Mouse (Mus musculus) liver, embryonic 13.5 days (tissue): ENCODE measurements around the gene Stat5b. TPM values are rescaled to one million over a fixed set of nuclear protein-coding genes. Genes with fewer than 3 reads are reported as not detected.
A peak's percentile ranks its signal among the peaks of the same experiment; 100 is the strongest.

Experiments
- ATAC-seq: fragments of 200-750 bp; cut with Nextera tagmentation; 2 replicates; pipeline ENCODE4 v1.8.0; 2017; ENCODE audit warnings: low read depth, mild to moderate bottlenecking, moderate number of reproducible peaks, moderate library complexity
- DNase-seq: peaks from one replicate; pipeline ENCODE4 v3.0.0; 2022
- H3K27ac ChIP-seq: fragments of 300-500 bp; sonication (generic); 2 replicates; pipeline ENCODE4 v1.5.1; 2015; ENCODE audit warnings: moderate library complexity, mild to moderate bottlenecking, inconsistent platforms
- H3K27me3 ChIP-seq: fragments of 300-500 bp; sonication (generic); 2 replicates; pipeline ENCODE4 v1.6.1; 2015; ENCODE audit warnings: mild to moderate bottlenecking, inconsistent platforms
- H3K36me3 ChIP-seq: fragments of 300-500 bp; sonication (generic); 2 replicates; pipeline ENCODE4 v1.6.1; 2015; ENCODE audit warnings: mild to moderate bottlenecking, inconsistent platforms
- H3K4me1 ChIP-seq: fragments of 300-500 bp; sonication (generic); replicated peaks from 2 replicates; pipeline ENCODE4 v1.6.1; 2015; ENCODE audit warnings: inconsistent platforms
- H3K4me2 ChIP-seq: fragments of 300-500 bp; sonication (generic); 2 replicates; pipeline ENCODE4 v1.6.1; 2015; ENCODE audit warnings: inconsistent platforms, mild to moderate bottlenecking, moderate library complexity
- H3K4me3 ChIP-seq: fragments of 300-500 bp; sonication (generic); replicated peaks from 2 replicates; pipeline ENCODE4 v1.5.1; 2015; ENCODE audit warnings: mild to moderate bottlenecking, inconsistent platforms
- H3K9ac ChIP-seq: fragments of 300-500 bp; sonication (generic); 2 replicates; pipeline ENCODE4 v1.6.1; 2015; ENCODE audit warnings: mild to moderate bottlenecking, inconsistent platforms
- H3K9me3 ChIP-seq: fragments of 300-500 bp; sonication (generic); replicated peaks from 2 replicates; pipeline ENCODE4 v1.6.1; 2016; ENCODE audit warnings: inconsistent platforms
- WGBS: fragments of 180-500 bp; shearing (Covaris S2); methylation state at CpG from one replicate; pipeline ENCODE4 v1.1.7; 2015; ENCODE audit not compliant: insufficient replicate concordance; 5-methylcytosine and 5-hydroxymethylcytosine counted together
- polyA plus RNA-seq: library from polyadenylated mRNA; unstranded; fragments of >200 nt; fragmentation: Nextera tagmentation; extraction: Ambion mirVana; gene quantifications from 2 replicates; pipeline ENCODE4 v1.2.1, GENCODE M21; 2015

Stat5b gene
- polyA plus RNA-seq, 1 experiment from 2014 or later = 21.1 TPM

DNA sequence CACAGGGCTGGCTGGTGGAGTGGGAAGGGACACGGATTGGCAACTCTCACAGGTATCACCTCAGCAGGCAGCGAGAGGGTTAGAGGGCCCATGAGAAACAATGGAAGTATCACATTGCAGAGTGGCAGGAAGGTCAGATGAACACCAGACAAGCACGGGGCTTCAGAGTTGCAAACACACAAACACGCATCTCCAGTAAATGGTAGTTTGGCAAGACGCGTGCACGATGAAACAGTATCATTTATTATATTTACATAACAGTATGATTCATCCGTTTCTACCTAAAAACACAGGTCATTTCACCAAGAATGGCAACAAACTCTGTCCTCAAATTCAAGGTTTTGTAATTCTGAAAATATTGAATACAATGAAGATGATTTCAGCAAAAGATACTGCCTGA, 11.0 kb downstream of the Stat5b start:
- Histone ChIP-seq H3K4me2 (no peak overlapping the region), H3K36me3 (peaks cover 9% of the 10 kb centered on the region; the same call in 1 of the 2 replicates), H3K9me3 (peaks cover 4% of the 10 kb centered on the region; the same call in 1 of the 2 replicates), H3K27ac (no peak overlapping the region), H3K9ac (no peak overlapping the region), H3K4me1 (peaks cover 36% of the 10 kb centered on the region), H3K4me3 (no peak overlapping the region), H3K27me3 (no peaks in the 10 kb centered on the region)
- WGBS = 77% methylated on average over 8 of the region's 8 CpGs
- DNase-seq (no peak), ATAC-seq (no peak)

DNA sequence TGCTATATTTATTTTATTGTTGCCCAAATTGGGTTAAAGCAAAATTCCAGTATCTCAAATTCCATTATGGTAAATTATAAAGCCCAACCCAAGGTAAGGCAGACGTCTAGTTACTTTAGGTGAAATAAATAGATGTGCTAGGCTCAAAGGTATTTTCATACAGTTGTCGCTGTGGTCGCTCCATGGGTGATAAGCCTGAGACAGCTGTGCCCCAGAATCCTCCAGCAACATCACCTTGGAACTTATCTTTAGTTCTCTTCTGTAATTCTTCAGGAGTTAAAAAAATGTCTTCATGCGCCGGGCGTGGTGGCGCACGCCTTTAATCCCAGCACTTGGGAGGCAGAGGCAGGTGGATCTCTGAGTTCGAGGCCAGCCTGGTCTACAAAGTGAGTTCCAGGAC, 11.6 kb downstream of the Stat5b start:
- H3K9ac ChIP-seq = no peak overlapping the region
- peaks cover 9% of the 10 kb centered on the region; the same call in 1 of the 2 replicates for H3K36me3 ChIP-seq
- no peak for DNase-seq
- ATAC-seq = no peak
- no peak overlapping the region for H3K4me3 ChIP-seq
- no peak overlapping the region for H3K27ac ChIP-seq
- peaks cover 36% of the 10 kb centered on the region for H3K4me1 ChIP-seq
- no peak overlapping the region for H3K4me2 ChIP-seq
- 60% methylated on average over 9 of the region's 9 CpGs for WGBS
- peaks cover 4% of the 10 kb centered on the region; the same call in 1 of the 2 replicates for H3K9me3 ChIP-seq
- H3K27me3 ChIP-seq = no peaks in the 10 kb centered on the region

DNA sequence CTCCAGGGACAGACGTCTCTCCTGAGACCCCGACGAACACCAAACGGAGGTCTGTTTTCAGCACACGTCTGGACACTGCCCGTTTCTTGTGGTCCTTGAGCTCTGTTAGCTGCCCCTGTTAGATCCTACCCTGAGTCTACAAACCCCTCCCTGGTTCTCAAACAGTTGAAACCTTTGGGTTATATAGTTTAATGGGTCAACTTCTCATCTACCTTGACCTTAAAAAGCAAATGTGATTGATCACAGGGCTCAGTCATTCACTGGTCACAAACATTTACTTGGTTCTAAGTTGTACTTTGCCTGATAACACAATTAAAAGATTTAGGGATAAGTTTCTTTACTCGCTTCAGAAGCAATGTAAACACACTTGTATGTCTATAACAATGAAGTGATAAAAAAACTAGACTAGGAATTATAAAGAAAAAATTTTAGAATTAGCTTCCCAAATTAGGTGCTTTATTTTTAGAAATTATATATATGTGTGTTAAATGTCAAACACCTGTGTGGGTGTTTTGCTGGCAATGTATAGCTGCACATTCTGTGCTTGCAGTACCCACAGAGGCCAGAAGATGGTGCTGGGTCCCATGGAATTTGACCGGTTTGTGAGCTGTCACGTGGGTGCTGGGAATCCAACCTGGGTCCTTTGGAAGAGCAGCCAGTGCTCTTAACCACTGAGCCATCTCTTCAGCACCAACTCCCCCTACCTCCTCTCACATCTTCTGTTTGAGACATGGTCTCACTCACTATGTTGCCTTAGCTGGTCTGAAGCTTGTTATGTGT, 13.4 kb downstream of the Stat5b start:
- ATAC-seq (peak; percentile 49), DNase-seq (no peak)
- peaks cover 46% of the 10 kb centered on the region for H3K4me1 ChIP-seq
- WGBS = 79% methylated on average over 9 of the region's 9 CpGs
- H3K36me3 ChIP-seq = peaks cover 5% of the 10 kb centered on the region; the same call in 1 of the 2 replicates
- H3K4me2 ChIP-seq = no peak overlapping the region
- peak overlapping the region; percentile 55 for H3K27ac ChIP-seq
- H3K9me3 ChIP-seq = peaks cover 4% of the 10 kb centered on the region; the same call in 1 of the 2 replicates
- no peak overlapping the region for H3K9ac ChIP-seq
- H3K27me3 ChIP-seq = no peaks in the 10 kb centered on the region
- H3K4me3 ChIP-seq = no peak overlapping the region

DNA sequence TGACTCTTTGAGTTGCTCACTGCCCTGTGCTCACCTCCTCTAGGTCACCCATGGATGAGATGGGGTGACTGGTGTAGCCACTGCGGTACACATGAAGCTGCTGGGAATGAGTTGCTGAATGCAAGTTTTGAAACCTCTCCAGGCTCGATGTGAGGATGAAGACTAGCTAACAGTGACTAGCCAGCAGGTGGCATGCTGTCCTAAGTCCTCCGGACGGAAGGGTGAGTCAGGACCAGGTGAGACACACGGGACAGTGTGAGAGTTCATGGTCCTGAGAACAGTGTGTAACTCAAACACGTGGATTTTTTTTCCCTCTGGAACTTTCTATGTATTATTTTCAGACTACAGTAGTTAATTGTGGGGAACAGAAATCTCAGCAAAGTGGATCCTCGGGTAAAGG, 17.1 kb downstream of the Stat5b start:
- WGBS = 66% methylated on average over 7 of the region's 7 CpGs
- ATAC-seq = no peak; the same call in 1 of the 2 replicates
- no peak overlapping the region for H3K27ac ChIP-seq

DNA sequence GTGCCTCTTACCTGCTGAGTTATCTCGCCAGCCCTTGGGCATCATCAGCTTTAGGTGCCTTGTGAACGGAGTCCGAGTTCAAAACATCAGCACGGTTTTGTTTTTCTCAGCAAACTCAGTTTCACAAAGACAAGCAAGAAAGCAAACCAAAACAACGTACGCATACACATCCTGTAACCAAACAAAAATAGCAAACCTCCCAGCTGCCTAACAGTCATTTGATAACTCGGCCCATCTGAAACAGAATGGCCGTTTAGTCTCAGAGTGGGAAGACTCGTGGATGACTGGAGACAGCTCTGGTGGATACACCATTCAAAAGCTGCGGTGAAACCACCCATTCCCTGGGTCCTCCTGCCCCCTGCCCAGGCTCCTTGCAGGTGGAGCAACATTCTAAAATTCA, 19.1 kb downstream of the Stat5b start:
- WGBS = 71% methylated on average over 10 of the region's 10 CpGs
- DNase-seq (no peak), ATAC-seq (no peak)
- peaks cover 71% of the 10 kb centered on the region for H3K4me1 ChIP-seq
- H3K4me3 ChIP-seq = no peak overlapping the region
- H3K27ac ChIP-seq = no peak overlapping the region
- no peak overlapping the region for H3K9ac ChIP-seq
- peaks cover 6% of the 10 kb centered on the region; the same call in 1 of the 2 replicates for H3K36me3 ChIP-seq
- no peaks in the 10 kb centered on the region for H3K9me3 ChIP-seq
- H3K4me2 ChIP-seq = no peak overlapping the region
- no peaks in the 10 kb centered on the region for H3K27me3 ChIP-seq

More for the DNA sequence above, 17.1 kb downstream of the Stat5b start:
- no peak overlapping the region for H3K4me2 ChIP-seq
- H3K9ac ChIP-seq = no peak overlapping the region
- DNase-seq = no peak
- peaks cover 4% of the 10 kb centered on the region; the same call in 1 of the 2 replicates for H3K9me3 ChIP-seq
- peaks cover 52% of the 10 kb centered on the region for H3K4me1 ChIP-seq
- no peak overlapping the region for H3K4me3 ChIP-seq
- H3K36me3 ChIP-seq = peaks cover 4% of the 10 kb centered on the region; the same call in 1 of the 2 replicates
- H3K27me3 ChIP-seq = no peaks in the 10 kb centered on the region

DNA sequence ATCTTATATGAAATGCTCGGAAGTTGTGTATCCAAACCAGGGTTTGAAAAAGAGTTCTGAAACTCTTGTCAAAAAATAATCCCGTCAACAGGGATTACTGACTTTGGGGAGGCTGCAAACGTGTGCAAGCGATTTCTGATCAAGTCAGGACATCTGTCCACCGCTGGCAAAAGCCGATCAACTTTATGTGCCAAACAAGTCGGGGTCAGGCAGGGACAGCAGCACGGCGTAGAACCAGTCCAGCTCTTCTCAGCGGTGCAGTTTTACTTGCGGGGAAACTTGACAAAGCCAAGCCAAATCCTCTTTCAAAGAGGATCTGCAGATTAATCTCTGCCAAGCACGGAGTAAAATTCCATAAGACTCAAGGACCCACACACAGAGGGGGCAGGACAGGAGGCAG, 20.8 kb downstream of the Stat5b start:
- no peak overlapping the region for H3K27ac ChIP-seq
- peaks cover 6% of the 10 kb centered on the region; the same call in 1 of the 2 replicates for H3K36me3 ChIP-seq
- ATAC-seq = no peak
- H3K9ac ChIP-seq = no peak overlapping the region
- H3K4me3 ChIP-seq = no peak overlapping the region
- H3K9me3 ChIP-seq = no peaks in the 10 kb centered on the region
- WGBS = 80% methylated on average over 12 of the region's 12 CpGs
- no peak for DNase-seq
- H3K4me1 ChIP-seq = peaks cover 82% of the 10 kb centered on the region
- no peak overlapping the region for H3K4me2 ChIP-seq
- H3K27me3 ChIP-seq = no peaks in the 10 kb centered on the region

DNA sequence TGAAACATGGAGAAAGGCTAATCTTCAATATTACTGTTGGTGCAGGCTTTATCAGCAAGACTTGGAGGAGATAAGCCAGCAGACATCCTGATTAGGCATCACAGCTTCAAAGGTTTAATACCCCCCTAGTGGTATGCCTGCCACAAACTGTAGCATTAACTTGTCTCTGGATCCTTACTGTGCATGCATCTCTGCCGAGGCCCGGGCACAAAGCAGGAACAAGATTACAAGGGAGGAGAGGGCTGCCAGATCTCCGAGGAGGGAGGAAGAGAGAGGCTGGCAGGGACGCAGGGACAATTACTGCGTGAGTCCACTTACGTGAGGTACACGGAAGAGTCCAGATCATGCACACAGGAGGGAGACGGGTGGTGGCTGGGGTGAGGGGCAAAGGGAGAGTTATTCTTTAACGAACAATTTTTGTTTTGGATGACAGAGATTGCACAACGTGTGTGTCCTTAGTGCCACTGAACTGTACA, 21.8 kb downstream of the Stat5b start:
- Histone ChIP-seq H3K4me1 (peaks cover 91% of the 10 kb centered on the region), H3K36me3 (peaks cover 6% of the 10 kb centered on the region; the same call in 1 of the 2 replicates), H3K27ac (peak overlapping the region; percentile 34; the same call in 1 of the 2 replicates), H3K9me3 (no peaks in the 10 kb centered on the region), H3K27me3 (no peaks in the 10 kb centered on the region), H3K4me2 (0 out of 2 replicates have a peak overlapping the region, but pooled peaks have one; percentile 17), H3K9ac (no peak overlapping the region), H3K4me3 (no peak overlapping the region)
- 44% methylated on average over 10 of the region's 10 CpGs for WGBS
- ATAC-seq (no peak; the same call in 1 of the 2 replicates), DNase-seq (no peak)

DNA sequence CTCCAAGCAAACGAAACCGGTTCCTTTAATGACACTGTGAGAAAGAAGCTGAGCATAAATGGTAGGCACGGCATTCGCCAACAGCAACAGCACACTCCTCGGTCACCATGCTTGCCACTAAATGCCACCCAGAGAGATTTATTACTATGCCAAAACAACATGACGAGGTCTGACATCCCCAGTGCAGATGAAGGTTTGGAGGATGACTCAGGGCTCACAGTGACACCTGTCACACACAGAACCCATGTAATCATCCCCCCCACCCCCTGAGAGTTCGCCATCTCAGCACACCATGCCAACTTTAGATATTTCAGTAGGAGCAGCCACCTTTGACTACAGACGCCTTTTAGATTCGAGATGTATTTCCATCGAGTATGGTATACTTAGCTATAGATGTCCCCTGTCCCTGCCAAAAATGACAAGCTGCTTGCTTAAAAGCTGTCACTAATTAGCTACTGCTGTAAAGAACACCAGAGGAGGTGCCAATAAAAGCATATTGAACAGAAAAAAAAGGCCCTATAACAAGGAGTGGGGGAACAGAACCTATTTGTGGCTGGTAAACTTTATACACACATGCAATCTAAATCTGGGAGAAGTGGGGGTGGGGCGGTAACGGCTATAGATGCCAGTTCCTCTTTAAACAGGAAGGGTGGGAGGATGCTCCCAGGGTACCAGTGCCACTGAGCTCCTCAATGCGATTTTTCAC, 24.2 kb downstream of the Stat5b start:
- peaks cover 6% of the 10 kb centered on the region; the same call in 1 of the 2 replicates for H3K36me3 ChIP-seq
- H3K27ac ChIP-seq = no peak overlapping the region
- no peaks in the 10 kb centered on the region for H3K27me3 ChIP-seq
- DNase-seq (no peak), ATAC-seq (no peak)
- no peak overlapping the region for H3K4me2 ChIP-seq
- peaks cover 93% of the 10 kb centered on the region for H3K4me1 ChIP-seq
- no peak overlapping the region for H3K4me3 ChIP-seq
- no peaks in the 10 kb centered on the region for H3K9me3 ChIP-seq
- 63% methylated on average over 13 of the region's 13 CpGs for WGBS
- H3K9ac ChIP-seq = no peak overlapping the region

DNA sequence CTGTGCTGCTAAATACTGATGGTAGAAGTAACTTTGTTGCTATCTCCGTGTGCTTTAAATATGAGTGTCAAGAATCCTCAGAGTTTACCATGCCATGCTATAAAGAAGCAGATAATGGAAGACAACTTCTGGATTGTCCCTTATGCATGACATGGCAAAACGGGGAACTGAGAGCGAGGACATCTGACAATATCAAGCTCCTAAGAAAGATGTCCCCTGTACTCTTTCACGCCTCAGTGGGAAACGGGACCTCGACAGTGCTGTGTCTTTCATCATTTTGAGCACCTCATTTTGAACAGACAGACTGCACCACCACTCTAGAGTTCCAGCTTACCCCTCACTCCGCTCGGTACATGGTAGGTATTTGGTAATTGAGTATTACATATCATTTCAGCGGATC, 25.1 kb downstream of the Stat5b start:
- Histone ChIP-seq H3K9me3 (no peaks in the 10 kb centered on the region), H3K9ac (no peak overlapping the region), H3K4me2 (no peak overlapping the region), H3K27me3 (no peaks in the 10 kb centered on the region), H3K4me3 (no peak overlapping the region), H3K27ac (no peak overlapping the region), H3K36me3 (peaks cover 6% of the 10 kb centered on the region; the same call in 1 of the 2 replicates), H3K4me1 (peaks cover 90% of the 10 kb centered on the region)
- ATAC-seq (no peak), DNase-seq (no peak)
- WGBS = 70% methylated on average over 9 of the region's 9 CpGs

DNA sequence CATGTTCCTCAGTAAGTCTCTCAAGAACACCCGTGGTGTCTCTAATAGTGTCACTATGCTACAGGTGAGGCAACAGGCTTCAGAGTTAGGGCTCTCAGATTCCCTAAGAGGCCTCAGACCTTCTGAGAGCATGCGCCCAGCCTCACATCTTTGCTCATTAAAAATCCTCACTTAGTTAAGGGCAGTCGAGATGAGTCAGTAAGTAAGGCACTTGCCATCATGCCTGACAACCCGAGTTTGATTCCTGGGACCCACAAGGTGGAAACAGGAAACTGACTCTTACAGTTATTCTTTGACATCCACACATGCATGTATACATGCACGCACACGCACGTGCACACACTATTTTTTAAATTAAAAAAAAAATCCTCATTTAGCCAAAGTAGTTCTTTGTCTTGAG, 26.0 kb downstream of the Stat5b start:
- peaks cover 92% of the 10 kb centered on the region for H3K4me1 ChIP-seq
- H3K9ac ChIP-seq = no peak overlapping the region
- H3K4me2 ChIP-seq = no peak overlapping the region
- H3K36me3 ChIP-seq = peaks cover 6% of the 10 kb centered on the region; the same call in 1 of the 2 replicates
- no peak for ATAC-seq
- H3K27ac ChIP-seq = 0 out of 2 replicates have a peak overlapping the region, but pooled peaks have one; percentile 21
- no peak overlapping the region for H3K4me3 ChIP-seq
- 68% methylated on average over 7 of the region's 7 CpGs for WGBS
- H3K9me3 ChIP-seq = no peaks in the 10 kb centered on the region
- no peak for DNase-seq
- no peaks in the 10 kb centered on the region for H3K27me3 ChIP-seq
